In the genomic region with DNA sequence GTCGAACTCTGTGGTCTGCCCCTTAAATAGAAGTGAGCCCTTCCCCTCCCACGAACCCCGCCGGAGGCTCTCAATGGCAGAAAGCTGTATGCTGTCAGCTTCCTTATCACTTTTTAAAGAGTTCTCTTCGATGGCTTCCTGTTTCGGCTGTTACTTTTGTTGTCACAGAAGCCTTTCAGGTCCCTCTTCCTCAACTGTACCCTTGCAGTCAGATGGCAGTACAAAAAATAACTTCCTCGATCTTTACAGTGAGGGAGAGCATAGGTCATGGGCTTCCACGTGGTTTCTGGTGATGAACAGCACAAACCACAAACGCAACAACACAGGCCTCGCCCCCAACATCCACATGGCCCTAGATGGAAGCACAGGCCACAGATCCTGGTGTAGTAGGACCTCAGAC, we compare ENCODE assay signal across 14 mouse cellular contexts. TPM values are rescaled to one million over a fixed set of nuclear protein-coding genes. Genes with fewer than 3 reads are reported as not detected.
DNase-seq lines count a peak whose midpoint lies in the region; ATAC-seq and TF ChIP-seq lines count a peak whose summit lies in the region.
"Had no signal": no experiment of that assay in that cellular context is flagged by ENCODE, and none has a peak within 500 bp of the region (broad histone marks: within the 10 kb centered on the region; RNA-seq: fewer than 3 reads in every experiment).

No protein-coding gene starts in this region.

- no peaks in the 10 kb centered on the region for H3K27me3 ChIP-seq in lung, postnatal 0 days (replicated peaks; ENCODE audit: insufficient read depth, low read length)
- H3K27me3 ChIP-seq: midbrain, embryonic 15.5 days had no signal

- H3K4me1 ChIP-seq in lung, postnatal 0 days (ENCODE audit: insufficient read depth, low read depth, low read length), result no peaks in the 10 kb centered on the region

- H3K4me3 ChIP-seq in lung, postnatal 0 days (ENCODE audit: low read depth, low read length), result no peak overlapping the region
- H3K4me3 ChIP-seq: midbrain, embryonic 15.5 days had no signal

- DNase-seq in lung, postnatal 0 days (ENCODE audit: low spot score), result peak; percentile 36
- no peak for DNase-seq in lung, postnatal 14 days
- peak; percentile 68 for DNase-seq in thymus, postnatal 14 days
- no peak for DNase-seq in frontal cortex, postnatal 25 days (ENCODE audit: low spot score in 2 of 2)
- no peak for DNase-seq in adipocyte (ENCODE audit: low spot score)
- no peak for DNase-seq in layer of hippocampus, adult 18-20 months (ENCODE audit: low spot score in 2 of 2)
- DNase-seq: adrenal gland, postnatal 36 days; cerebellum, adult 11-12 months; kidney, postnatal 14 days; lung, embryonic 14.5 days had no signal

- H3K9ac ChIP-seq in lung, postnatal 0 days (replicated peaks; ENCODE audit: low read depth), result no peak overlapping the region
- H3K9ac ChIP-seq: lung, embryonic 14.5 days; midbrain, embryonic 15.5 days had no signal

- no peak overlapping the region for H3K4me2 ChIP-seq in lung, postnatal 0 days (replicated peaks; ENCODE audit: low read depth, low read length)
- H3K4me2 ChIP-seq: lung, embryonic 14.5 days; midbrain, embryonic 15.5 days had no signal

- no peak for TF ChIP-seq CTCF in lung, postnatal 0 days (IDR thresholded peaks at IDR 0.05)

- 48% methylated on average over 10 of the region's 10 CpGs for WGBS in lung, postnatal 0 days

- no peaks in the 10 kb centered on the region for H3K9me3 ChIP-seq in lung, postnatal 0 days (ENCODE audit: low read length)
- H3K9me3 ChIP-seq: midbrain, embryonic 15.5 days had no signal

- no peak for TF ChIP-seq EP300 in lung, postnatal 0 days (IDR thresholded peaks at IDR 0.05)

- ATAC-seq in lung, postnatal 0 days, result 0 out of 2 replicates have a peak, but pooled peaks have one; percentile 19
- ATAC-seq in hematopoietic stem cell, adult 5-6 weeks (replicated peaks in 1 of 2; ENCODE audit: insufficient read depth in 1 of 2, low FRiP score in 2 of 2, low TSS enrichment in 1 of 2, low read depth in 1 of 2, poor library complexity in 2 of 2, severe bottlenecking in 2 of 2), result peak; percentile 70 to 81
- ATAC-seq in monocyte, adult 5-6 weeks (replicated peaks; ENCODE audit: insufficient number of reproducible peaks, low FRiP score, low TSS enrichment, poor library complexity, severe bottlenecking), result peak; percentile 86
- ATAC-seq: midbrain, embryonic 15.5 days had no signal

- no peak overlapping the region for H3K27ac ChIP-seq in lung, postnatal 0 days (ENCODE audit: low read length)
- H3K27ac ChIP-seq: midbrain, embryonic 15.5 days had no signal

- no peaks in the 10 kb centered on the region for H3K36me3 ChIP-seq in lung, postnatal 0 days (ENCODE audit: insufficient read depth, low read length)
- H3K36me3 ChIP-seq: midbrain, embryonic 15.5 days had no signal

RNA-seq across cellular contexts. Expression of a gene that starts 7.8 kb away (rescaled TPM):
- 260 and 357 TPM in 2 replicates for polyA plus RNA-seq in lung, postnatal 0 days (2015; fragmentation: Nextera tagmentation; extraction: Ambion mirVana)
- 1,445 and 1,820 TPM in 2 replicates for total RNA-seq in hematopoietic stem cell, adult 5-6 weeks (2017)
- total RNA-seq in monocyte, adult 5-6 weeks (2017), result 17.1 to 48.5 TPM (median 25.0 TPM) in 3 replicates
- total RNA-seq in layer of hippocampus, adult 18-20 months (2021), result 100 to 1,000 TPM; 373 to 429 TPM

RNA-seq across cellular contexts. Expression of a gene that starts 36.2 kb away (rescaled TPM):
- 27.5 and 33.0 TPM in 2 replicates for polyA plus RNA-seq in lung, postnatal 0 days (2015; fragmentation: Nextera tagmentation; extraction: Ambion mirVana)
- total RNA-seq in hematopoietic stem cell, adult 5-6 weeks (2017), result 15.6 and 25.2 TPM in 2 replicates
- total RNA-seq in monocyte, adult 5-6 weeks (2017), result 2.3 to 9.8 TPM (median 5.0 TPM) in 3 replicates
- total RNA-seq in layer of hippocampus, adult 18-20 months (2021), result 10 to 100 TPM; 60.9 to 67.1 TPM

RNA-seq across cellular contexts. Expression of a gene that starts 50.5 kb away (rescaled TPM):
- 0.84 and 1.6 TPM in 2 replicates for polyA plus RNA-seq in lung, postnatal 0 days (2015; fragmentation: Nextera tagmentation; extraction: Ambion mirVana)
- total RNA-seq in hematopoietic stem cell, adult 5-6 weeks (2017), result 15.8 and 34.0 TPM in 2 replicates
- total RNA-seq in monocyte, adult 5-6 weeks (2017), result not detected in 3 replicates
- under 1 TPM; 0.36 to 0.57 TPM for total RNA-seq in layer of hippocampus, adult 18-20 months (2021)
- total RNA-seq: gastrocnemius, adult 18-20 months had no signal

Comparison
In these comparisons a context has a peak if more than half of its experiments do, and no peak if none do; other contexts are left out.
1. DNase-seq: peak in lung, postnatal 0 days (single experiment) and thymus, postnatal 14 days (single experiment); none in lung, postnatal 14 days (single experiment), frontal cortex, postnatal 25 days (0 of 2), adipocyte (single experiment) and layer of hippocampus, adult 18-20 months (0 of 2).
2. ATAC-seq: peak in every context shown above with its lines; median percentile 86 in monocyte, adult 5-6 weeks; 76 in hematopoietic stem cell, adult 5-6 weeks; 19 in lung, postnatal 0 days.
3. RNA of a gene that starts 50.5 kb away (total RNA-seq): 15.8 to 34.0 TPM in hematopoietic stem cell, adult 5-6 weeks; 0.36 to 0.57 TPM in layer of hippocampus, adult 18-20 months and not detected in monocyte, adult 5-6 weeks; every median in the first group is over 10 times any median in the second.